Mouse (Mus musculus): ENCODE data around the gene Cmtm2b.
"Not testable (repeated sequence)": the region's sequence is repeated elsewhere in the genome, so short reads cannot be mapped to it uniquely, and the experiment has no call there.

Gene Cmtm2b

GRCm38 (mm10) chr8:104321930-104322329, at the start of gene Cmtm2b:
Cmtm2b (plus strand) TSS chr8:104322230.
- not testable (repeated sequence) for DNase-seq (ENCODE audit: low spot score in 2 of 2)

DNA sequence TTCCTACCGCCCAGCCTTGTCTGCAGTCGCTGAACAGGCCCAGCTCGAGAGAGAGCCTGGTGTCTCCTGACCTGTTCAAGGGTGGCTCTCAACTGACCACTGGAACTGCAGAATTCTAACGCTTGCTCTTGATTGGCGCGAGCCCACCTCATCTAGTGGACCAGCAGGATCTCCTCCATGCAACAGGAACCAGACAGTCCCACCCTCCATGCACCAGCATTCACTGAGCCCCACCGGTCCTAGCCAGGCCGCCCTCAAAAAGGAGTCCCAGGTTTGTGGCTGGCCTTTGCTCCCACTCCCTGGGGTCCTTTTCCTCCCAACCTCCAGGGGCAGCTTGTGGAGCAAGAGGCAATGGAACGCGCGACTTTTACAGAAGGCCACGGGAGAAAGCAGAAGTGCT, 28.9 kb upstream of the Cmtm2b start, which contains the start of gene Cmtm2a:
TSS of gene Cmtm2a (minus strand) at position 101 of the 400 bp plus-strand sequence.
- DNase-seq (ENCODE audit: low spot score in 2 of 2) = not testable (repeated sequence)

GRCm38 (mm10) chr8:104294396-104294795, 27.6 kb upstream of the Cmtm2b start:
- DNase-seq (ENCODE audit: low spot score in 2 of 2) = no peak

GRCm38 (mm10) chr8:104301577-104301976, 20.5 kb upstream of the Cmtm2b start:
- DNase-seq (ENCODE audit: low spot score in 2 of 2) = not testable (repeated sequence)

DNA sequence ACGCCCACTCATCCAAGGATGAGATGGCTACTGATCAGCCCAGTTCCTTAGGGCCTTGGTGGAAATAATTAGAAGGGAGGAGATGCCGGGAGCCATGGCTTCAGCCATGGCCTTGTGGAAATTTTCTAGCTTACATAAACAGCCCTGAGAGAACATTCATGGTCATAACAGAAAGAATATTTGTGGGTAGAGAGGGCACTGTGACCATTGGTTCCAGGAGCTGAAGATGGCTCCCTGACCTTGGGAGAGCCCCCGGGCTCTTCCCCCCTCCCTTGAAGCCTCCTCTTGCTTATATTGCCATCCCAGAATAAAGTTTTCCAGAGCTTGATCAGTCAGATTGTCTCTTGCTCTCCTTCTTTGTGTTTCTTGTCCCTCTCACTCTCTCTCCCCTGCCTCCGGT, 19.5 kb upstream of the Cmtm2b start:
- not testable (repeated sequence) for DNase-seq (ENCODE audit: low spot score in 2 of 2)

- DNase-seq (ENCODE audit: low spot score in 2 of 2) = no peak
These were observed 17.1 kb upstream of the Cmtm2b start for GRCm38 (mm10) chr8:104304962-104305361.

GRCm38 (mm10) chr8:104308341-104308740, 13.7 kb upstream of the Cmtm2b start:
- not testable (repeated sequence) for DNase-seq (ENCODE audit: low spot score in 2 of 2)

GRCm38 (mm10) chr8:104309441-104310155, 12.4 kb upstream of the Cmtm2b start, which contains the start of the genes Gm45711 and Cmtm1:
Gm45711 (minus strand) TSS chr8:104310081.
Cmtm1 (minus strand) TSS chr8:104310145.
- not testable (repeated sequence) for DNase-seq (ENCODE audit: low spot score in 2 of 2)

DNA sequence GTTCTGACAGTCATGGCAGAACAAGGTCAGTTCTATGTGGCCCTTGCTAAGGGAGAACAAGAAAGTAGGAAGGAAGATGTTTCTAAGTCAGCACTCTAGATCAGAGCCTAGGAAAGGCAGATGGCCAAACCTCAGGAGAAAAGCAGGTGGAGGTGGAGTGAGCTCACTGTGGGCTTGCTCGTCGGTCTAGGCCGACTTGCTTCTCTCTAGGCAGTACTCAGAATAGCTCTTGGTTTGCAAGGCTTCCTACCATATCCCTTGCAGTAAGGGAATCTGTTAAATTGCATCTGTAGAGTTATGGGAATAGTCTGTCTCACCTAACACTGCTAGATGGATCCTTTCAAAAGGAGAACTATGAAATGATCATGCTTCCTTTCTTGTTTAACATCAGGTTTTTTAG, 10.0 kb upstream of the Cmtm2b start:
- peak in 1 of 2 experiments; percentile 16 for DNase-seq (ENCODE audit: low spot score in 2 of 2)

DNA sequence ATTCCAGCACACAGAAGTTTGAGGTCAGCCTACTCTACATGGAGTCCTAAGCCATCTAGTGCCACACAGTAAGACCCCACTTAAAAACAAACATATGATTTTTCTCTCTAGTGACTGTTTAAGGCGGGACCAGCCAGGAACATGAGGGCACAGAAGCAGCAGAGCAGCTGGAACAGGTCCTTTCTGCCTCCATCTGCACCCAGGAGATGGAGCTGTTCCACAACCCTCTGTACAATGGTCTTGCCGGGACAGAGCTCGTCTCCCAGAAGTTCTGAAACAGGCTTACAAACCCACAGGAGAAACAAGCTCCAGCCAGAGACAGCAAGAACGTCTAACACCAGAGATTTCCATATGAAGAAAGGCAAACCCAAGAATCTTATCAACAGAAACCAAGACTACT, 8.7 kb upstream of the Cmtm2b start:
- DNase-seq (ENCODE audit: low spot score in 2 of 2) = peak in 1 of 2 experiments; percentile 6

- DNase-seq (ENCODE audit: low spot score in 2 of 2) = not testable (repeated sequence)
These were observed 763 bp upstream of the Cmtm2b start, which contains the start of gene Gm11020 for GRCm38 (mm10) chr8:104321267-104321666. Gm11020 (plus strand) TSS chr8:104321567.

- no peak for DNase-seq (ENCODE audit: low spot score in 2 of 2)
These were observed 10.9 kb downstream of the Cmtm2b start for GRCm38 (mm10) chr8:104332665-104333631.

DNA sequence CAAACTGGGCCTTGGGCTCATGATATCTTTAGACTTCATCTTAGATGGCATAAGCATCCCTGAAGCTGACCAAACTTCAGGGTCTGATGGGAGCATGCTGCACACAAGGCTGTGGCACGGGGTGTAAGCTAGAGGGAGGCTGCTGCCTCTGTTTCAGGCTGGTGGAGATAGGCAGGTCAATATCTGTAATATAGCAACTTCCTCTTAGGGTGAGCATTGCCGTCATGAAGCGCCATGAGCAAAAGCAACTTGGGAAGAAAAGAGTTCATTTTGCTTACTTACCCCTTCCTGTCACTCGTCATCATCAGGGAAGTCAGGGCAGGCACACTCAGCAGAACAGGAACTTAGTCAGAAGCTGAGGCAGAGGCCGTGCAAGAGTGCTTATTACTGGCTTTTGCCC, 11.8 kb downstream of the Cmtm2b start:
- no peak for DNase-seq (ENCODE audit: low spot score in 2 of 2)

DNA sequence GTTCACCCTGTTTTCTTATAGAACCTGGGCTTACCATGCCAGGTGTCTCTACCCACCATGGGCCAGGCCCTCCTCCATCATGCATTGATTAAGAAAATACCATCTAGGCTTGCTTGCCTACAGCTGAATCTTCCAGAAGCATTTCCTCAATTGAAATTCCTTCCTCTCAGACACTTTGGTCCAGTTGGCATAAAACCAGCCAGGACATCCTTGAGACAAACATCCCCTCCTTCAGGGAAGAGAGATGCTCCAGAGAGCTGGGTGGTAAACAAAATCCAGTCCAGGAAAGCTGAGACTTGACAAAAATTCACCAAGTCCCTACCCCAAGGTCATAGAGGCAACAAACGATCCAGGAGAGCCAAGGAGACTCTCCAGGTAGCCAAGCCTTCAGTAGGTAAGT, 12.2 kb downstream of the Cmtm2b start:
- no peak for DNase-seq (ENCODE audit: low spot score in 2 of 2)

GRCm38 (mm10) chr8:104336806-104337205, 14.8 kb downstream of the Cmtm2b start:
- DNase-seq (ENCODE audit: low spot score in 2 of 2) = no peak

DNA sequence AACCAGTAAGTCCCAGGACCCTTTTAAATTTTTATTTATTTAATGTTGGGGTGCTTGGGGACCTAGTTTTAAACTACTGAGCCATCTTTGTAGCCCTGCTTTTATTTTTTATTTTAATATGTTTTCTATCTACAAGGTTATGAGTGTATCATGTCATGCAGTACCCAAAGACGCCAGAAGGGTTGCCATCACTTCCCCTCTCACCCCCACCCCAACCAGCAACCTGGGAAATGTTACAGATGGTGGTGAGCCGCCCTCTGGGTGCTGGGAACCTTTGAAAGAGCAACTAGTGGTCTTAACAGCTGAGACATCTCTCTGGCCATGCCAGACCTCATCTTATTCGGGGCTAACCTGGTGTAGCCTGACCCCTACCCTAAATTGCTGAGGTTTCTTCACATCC, 15.9 kb downstream of the Cmtm2b start:
- no peak for DNase-seq (ENCODE audit: low spot score in 2 of 2)

- DNase-seq (ENCODE audit: low spot score in 2 of 2) = no peak
These were observed 17.4 kb downstream of the Cmtm2b start, which contains the start of gene Cmtm3 for GRCm38 (mm10) chr8:104339229-104339982. Cmtm3 (plus strand) TSS chr8:104339410.

GRCm38 (mm10) chr8:104339983-104340232, 17.9 kb downstream of the Cmtm2b start:
- no peak for DNase-seq (ENCODE audit: low spot score in 2 of 2)

DNA sequence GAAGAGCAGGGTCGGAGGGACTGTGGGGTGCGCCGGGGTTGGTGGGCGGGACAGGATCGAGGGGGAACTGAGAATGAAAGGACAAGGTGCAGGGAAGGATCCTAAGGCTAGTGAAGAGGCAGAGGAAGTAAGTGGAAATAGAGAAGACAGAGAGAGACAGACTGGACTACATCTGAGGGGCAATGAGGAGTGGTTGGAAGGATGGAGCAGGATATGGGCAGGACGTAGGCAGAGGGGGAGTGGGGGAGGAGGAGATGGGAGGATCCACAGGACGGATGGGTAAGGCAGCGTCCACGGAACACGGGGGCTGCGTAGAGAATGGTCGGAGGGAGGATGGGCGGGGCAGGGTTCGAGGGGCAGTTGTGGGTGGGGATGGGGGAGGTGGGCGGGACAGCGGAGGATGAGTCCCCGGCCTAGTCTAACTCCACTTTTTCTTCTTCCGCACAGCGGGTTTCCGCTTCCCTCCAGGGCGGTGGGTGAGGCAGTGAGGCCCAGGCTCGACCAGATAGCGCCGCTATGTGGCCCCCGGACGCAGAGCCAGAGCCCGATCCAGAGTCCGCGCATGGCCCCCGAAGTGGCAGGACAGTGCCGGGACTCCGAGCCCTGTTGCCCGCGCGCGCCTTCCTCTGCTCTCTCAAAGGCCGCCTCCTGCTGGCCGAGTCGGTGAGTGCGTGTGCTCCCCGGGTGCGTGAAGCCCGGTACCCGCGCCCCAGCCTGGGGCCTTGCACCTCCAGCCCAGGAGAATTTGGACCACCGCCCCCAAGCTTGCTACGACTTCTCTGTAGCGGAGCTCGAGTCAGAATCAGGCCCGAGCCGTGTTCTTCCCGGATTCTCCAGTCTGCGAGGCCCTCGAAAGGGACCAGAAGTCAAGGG, 18.4 kb downstream of the Cmtm2b start:
- DNase-seq (ENCODE audit: low spot score in 2 of 2) = peak; percentile 40 to 41

- no peak for DNase-seq (ENCODE audit: low spot score in 2 of 2)
These were observed 19.1 kb downstream of the Cmtm2b start for GRCm38 (mm10) chr8:104341106-104341561.

DNA sequence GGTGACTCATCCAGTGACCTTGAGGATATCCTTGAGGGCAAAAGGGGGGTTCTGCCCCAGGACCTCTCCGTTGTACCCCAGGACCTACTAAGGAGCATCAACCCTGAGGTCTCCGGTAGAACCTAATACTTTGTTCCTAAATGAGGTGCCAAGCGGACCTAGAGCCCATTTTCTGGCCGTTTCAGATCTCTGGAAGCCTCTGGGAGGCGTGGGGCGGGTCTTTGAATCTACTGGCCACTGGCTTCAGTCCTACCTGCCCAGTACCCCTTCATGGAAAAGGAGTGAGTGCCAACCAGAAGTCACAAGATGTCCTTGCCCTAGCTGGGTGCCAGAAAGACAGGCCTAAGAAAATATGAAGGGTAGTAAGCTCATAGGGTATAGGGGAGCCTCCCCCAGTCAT, 19.6 kb downstream of the Cmtm2b start:
- no peak for DNase-seq (ENCODE audit: low spot score in 2 of 2)
